Mouse (Mus musculus): ENCODE data around the gene Galnt13. TPM values are rescaled to one million over a fixed set of nuclear protein-coding genes. Genes with fewer than 3 reads are reported as not detected.
"Not testable (repeated sequence)": the region's sequence is repeated elsewhere in the genome, so short reads cannot be mapped to it uniquely, and the experiment has no call there.

Gene Galnt13
- polyA plus RNA-seq, 1 experiment = 0.03 TPM

DNA sequence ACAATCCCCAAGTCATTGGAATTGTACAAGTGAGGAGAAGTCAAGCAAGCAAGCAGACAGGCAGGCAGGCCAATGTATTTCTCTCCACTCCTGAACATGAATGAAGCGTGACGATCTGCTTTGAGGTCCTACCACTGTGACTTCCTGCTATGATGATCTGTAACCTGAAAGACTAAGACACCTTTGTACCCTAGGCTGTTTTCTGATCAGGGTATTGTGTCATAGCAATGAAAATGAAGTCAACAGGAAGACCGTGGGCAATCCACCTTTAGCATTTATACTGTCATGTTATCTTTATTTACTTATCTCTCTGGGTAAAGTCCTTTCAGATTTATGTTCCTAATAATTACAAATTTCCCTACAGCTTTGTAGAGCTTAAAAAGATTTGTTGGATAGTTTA is 500.3 kb downstream of the Galnt13 start:
- H3K4me1 ChIP-seq (ENCODE audit: control insufficient read depth, insufficient read depth, insufficient read length, low read length) = no peaks in the 10 kb centered on the region
- H3K4me3 ChIP-seq (ENCODE audit: low read depth, low read length) = no peak overlapping the region
- H3K36me3 ChIP-seq (ENCODE audit: control insufficient read depth, insufficient read depth, low read length) = no peaks in the 10 kb centered on the region
- H3K27ac ChIP-seq (ENCODE audit: insufficient read depth, low read depth, low read length) = no peak overlapping the region
- 33% methylated on average over 3 of the region's 3 CpGs for WGBS
- H3K27me3 ChIP-seq (ENCODE audit: control insufficient read depth, insufficient read depth, low read length) = no peaks in the 10 kb centered on the region
- TF ChIP-seq POLR2A (IDR thresholded peaks at IDR 0.05; ENCODE audit: low read depth, low read length) (no peak), CTCF (IDR thresholded peaks at IDR 0.05; ENCODE audit: extremely low read depth, insufficient read length, insufficient replicate concordance, low read depth, low read length) (no peak)

DNA sequence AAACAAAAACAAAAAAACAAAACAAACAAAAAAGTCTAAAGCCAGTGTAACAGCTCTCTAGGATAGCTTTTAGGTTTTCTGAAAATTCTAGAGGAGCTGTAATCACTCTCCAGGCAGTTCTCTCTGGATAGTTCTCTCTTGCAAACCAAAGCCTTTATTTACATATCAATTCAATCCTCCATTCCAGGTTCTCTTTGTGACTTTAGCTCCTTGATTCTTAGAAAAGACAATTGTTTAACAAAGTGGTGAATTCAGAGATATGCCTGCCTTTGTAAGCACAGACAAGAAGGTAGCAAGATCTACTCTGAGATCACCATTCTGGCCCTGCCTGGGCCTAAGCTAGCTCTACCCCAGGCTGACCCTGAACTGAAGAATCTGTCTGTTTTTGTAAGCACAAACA is 501.2 kb downstream of the Galnt13 start:
- Histone ChIP-seq H3K27ac (ENCODE audit: insufficient read depth, low read depth, low read length) (no peak overlapping the region), H3K27me3 (ENCODE audit: control insufficient read depth, insufficient read depth, low read length) (no peaks in the 10 kb centered on the region), H3K4me1 (ENCODE audit: control insufficient read depth, insufficient read depth, insufficient read length, low read length) (no peaks in the 10 kb centered on the region), H3K4me3 (ENCODE audit: low read depth, low read length) (no peak overlapping the region), H3K36me3 (ENCODE audit: control insufficient read depth, insufficient read depth, low read length) (no peaks in the 10 kb centered on the region)
- no peak for TF ChIP-seq CTCF (IDR thresholded peaks at IDR 0.05; ENCODE audit: extremely low read depth, insufficient read length, insufficient replicate concordance, low read depth, low read length)
- TF ChIP-seq POLR2A (IDR thresholded peaks at IDR 0.05; ENCODE audit: low read depth, low read length) = no peak

DNA sequence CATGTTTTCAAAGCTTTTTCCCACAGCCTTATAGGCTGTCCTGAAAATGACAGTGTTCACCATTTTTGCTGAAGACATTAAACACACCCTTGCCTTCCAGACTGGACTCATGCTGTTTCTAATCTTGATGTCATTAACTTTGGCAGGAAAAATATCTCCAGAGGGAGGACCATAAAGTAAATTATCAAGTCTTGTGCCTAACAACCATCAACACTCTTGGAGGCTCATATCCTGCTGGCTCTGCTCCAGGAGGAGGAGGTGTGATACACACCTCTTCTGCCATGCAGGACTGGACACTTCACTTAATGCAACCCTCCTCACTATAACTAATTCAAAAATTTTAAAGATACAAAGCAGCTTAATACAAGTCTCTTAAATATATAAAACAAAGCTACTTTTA is 502.0 kb downstream of the Galnt13 start:
- Histone ChIP-seq H3K27me3 (ENCODE audit: control insufficient read depth, insufficient read depth, low read length) (no peaks in the 10 kb centered on the region), H3K4me1 (ENCODE audit: control insufficient read depth, insufficient read depth, insufficient read length, low read length) (no peaks in the 10 kb centered on the region), H3K27ac (ENCODE audit: insufficient read depth, low read depth, low read length) (no peak overlapping the region), H3K36me3 (ENCODE audit: control insufficient read depth, insufficient read depth, low read length) (no peaks in the 10 kb centered on the region), H3K4me3 (ENCODE audit: low read depth, low read length) (no peak overlapping the region)
- TF ChIP-seq CTCF (IDR thresholded peaks at IDR 0.05; ENCODE audit: extremely low read depth, insufficient read length, insufficient replicate concordance, low read depth, low read length) (no peak), POLR2A (IDR thresholded peaks at IDR 0.05; ENCODE audit: low read depth, low read length) (no peak)

DNA sequence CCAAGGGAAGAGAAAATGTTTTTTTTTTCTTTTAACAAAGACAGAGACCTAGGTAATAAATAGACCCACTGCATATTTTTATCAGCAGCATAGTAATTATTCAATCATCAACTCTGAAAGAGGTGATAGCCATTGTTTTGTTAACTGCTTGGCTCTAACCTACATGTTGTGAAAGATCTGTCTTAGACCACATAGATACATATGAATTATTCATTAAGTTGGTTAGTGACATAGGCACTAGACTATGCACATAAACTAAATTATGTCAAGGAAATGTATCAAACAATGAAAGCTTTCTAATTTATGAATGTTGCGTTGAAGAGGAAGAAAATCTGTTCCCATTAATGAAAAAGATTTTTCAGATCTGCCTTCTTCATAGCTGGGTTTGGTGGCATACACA is 507.3 kb downstream of the Galnt13 start:
- no peaks in the 10 kb centered on the region for H3K4me1 ChIP-seq (ENCODE audit: control insufficient read depth, insufficient read depth, insufficient read length, low read length)
- 93% methylated on average over 1 of the region's 1 CpGs for WGBS
- no peak overlapping the region for H3K4me3 ChIP-seq (ENCODE audit: low read depth, low read length)
- H3K27ac ChIP-seq (ENCODE audit: insufficient read depth, low read depth, low read length) = no peak overlapping the region
- no peak for TF ChIP-seq POLR2A (IDR thresholded peaks at IDR 0.05; ENCODE audit: low read depth, low read length)
- no peak for TF ChIP-seq CTCF (IDR thresholded peaks at IDR 0.05; ENCODE audit: extremely low read depth, insufficient read length, insufficient replicate concordance, low read depth, low read length)
- H3K27me3 ChIP-seq (ENCODE audit: control insufficient read depth, insufficient read depth, low read length) = no peaks in the 10 kb centered on the region
- H3K36me3 ChIP-seq (ENCODE audit: control insufficient read depth, insufficient read depth, low read length) = no peaks in the 10 kb centered on the region

DNA sequence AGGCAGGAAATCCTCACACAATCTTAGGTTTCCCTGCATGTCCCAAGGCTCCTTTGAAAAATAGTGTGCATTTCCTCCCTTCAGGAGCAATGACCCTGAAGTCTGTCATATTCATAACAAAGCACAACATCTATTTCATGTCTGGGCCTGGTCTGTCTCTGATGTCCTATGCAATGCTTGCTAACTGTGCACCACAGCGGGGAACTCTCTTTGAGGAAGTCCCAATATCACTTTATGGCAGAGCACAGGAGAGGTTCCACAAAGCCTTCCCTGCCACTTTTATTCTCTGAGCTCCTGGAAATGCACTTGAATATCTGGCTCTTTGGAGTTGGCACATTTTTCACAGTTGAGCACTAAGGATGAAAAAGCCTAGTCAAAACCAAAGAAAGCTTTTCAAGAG is 547.7 kb downstream of the Galnt13 start:
- no peaks in the 10 kb centered on the region for H3K27me3 ChIP-seq (ENCODE audit: control insufficient read depth, insufficient read depth, low read length)
- H3K4me1 ChIP-seq (ENCODE audit: control insufficient read depth, insufficient read depth, insufficient read length, low read length) = no peaks in the 10 kb centered on the region
- 88% methylated on average over 1 of the region's 1 CpGs for WGBS
- no peak overlapping the region for H3K27ac ChIP-seq (ENCODE audit: insufficient read depth, low read depth, low read length)
- H3K36me3 ChIP-seq (ENCODE audit: control insufficient read depth, insufficient read depth, low read length) = no peaks in the 10 kb centered on the region
- TF ChIP-seq POLR2A (IDR thresholded peaks at IDR 0.05; ENCODE audit: low read depth, low read length) (no peak), CTCF (IDR thresholded peaks at IDR 0.05; ENCODE audit: extremely low read depth, insufficient read length, insufficient replicate concordance, low read depth, low read length) (no peak)
- H3K4me3 ChIP-seq (ENCODE audit: low read depth, low read length) = no peak overlapping the region

DNA sequence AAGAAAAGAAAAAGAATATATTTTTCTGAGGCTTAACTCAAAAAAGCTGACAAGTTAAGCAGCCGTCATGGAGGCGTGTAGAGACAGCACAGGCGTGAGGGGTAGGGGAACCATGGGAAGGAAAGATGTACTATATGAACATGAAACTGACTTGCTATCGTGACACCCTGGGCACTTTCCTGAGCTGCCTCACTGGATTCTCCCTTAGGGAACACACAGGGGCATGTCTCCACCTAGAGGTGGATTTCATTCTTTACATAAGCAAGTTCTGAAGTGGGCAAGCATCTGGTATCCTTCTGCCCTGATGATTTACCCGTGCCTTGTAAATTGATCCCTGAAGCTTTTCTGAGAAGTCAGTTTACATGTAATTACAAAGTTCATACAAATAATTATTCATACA is 586.4 kb downstream of the Galnt13 start:
- not testable (repeated sequence) for H3K36me3 ChIP-seq (ENCODE audit: control insufficient read depth, insufficient read depth, low read length); H3K27ac ChIP-seq (ENCODE audit: insufficient read depth, low read depth, low read length); H3K27me3 ChIP-seq (ENCODE audit: control insufficient read depth, insufficient read depth, low read length); H3K4me3 ChIP-seq (ENCODE audit: low read depth, low read length); H3K4me1 ChIP-seq (ENCODE audit: control insufficient read depth, insufficient read depth, insufficient read length, low read length)
- no CpG with 5 or more reads among the region's 5 CpGs for WGBS

DNA sequence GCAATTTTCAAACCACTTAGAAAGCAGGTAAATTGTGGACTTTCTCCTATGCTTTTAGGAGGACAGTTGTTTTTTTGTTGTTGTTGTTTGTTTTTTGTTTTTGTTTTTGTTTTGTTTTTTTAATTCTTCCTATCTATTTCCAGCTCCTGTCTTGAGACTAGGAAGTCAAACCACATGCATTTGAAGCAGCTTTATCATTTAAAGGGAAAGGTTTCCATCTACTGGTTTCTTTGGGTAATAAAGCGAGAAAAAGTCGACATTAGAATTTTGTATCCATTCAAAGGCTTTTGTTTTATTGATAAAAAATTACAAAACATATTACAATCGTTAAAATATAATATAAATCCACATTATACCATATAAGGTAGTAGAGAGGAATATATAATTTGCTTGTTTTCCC is 598.5 kb downstream of the Galnt13 start:
- TF ChIP-seq POLR2A (IDR thresholded peaks at IDR 0.05; ENCODE audit: low read depth, low read length) (no peak), CTCF (IDR thresholded peaks at IDR 0.05; ENCODE audit: extremely low read depth, insufficient read length, insufficient replicate concordance, low read depth, low read length) (no peak)
- no peaks in the 10 kb centered on the region for H3K27me3 ChIP-seq (ENCODE audit: control insufficient read depth, insufficient read depth, low read length)
- H3K27ac ChIP-seq (ENCODE audit: insufficient read depth, low read depth, low read length) = no peak overlapping the region
- no peak overlapping the region for H3K4me3 ChIP-seq (ENCODE audit: low read depth, low read length)
- WGBS = 49% methylated on average over 3 of the region's 3 CpGs
- H3K36me3 ChIP-seq (ENCODE audit: control insufficient read depth, insufficient read depth, low read length) = no peaks in the 10 kb centered on the region
- no peaks in the 10 kb centered on the region for H3K4me1 ChIP-seq (ENCODE audit: control insufficient read depth, insufficient read depth, insufficient read length, low read length)
